Mouse (Mus musculus) stomach, postnatal 0 days (tissue): Measurements from ENCODE around the gene Pfdn2.

Source experiments
- CTCF ChIP-seq: IDR thresholded peaks from 2 replicates; pipeline ENCODE4 v1.5.1; 2016; ENCODE audit warnings: antibody characterized with exemption, low read depth, mild to moderate bottlenecking, moderate library complexity
- EP300 ChIP-seq: optimal IDR thresholded peaks from 2 replicates; pipeline ENCODE3; 2016; ENCODE audit warnings: antibody characterized with exemption

- no peak for TF ChIP-seq CTCF
- no peak for TF ChIP-seq EP300
Measured at GRCm38 (mm10) chr1:171401821-171402220, 56.4 kb downstream of the Pfdn2 start.
